Mouse (Mus musculus) heart, adult 2 months (tissue): ENCODE results near the gene Rubcn. TPM values are rescaled to one million over a fixed set of nuclear protein-coding genes. Genes with fewer than 3 reads are reported as not detected.

Source experiments
- DNase-seq, 2 experiments: peaks; one replicate each; pipeline ENCODE4 v3.0.0; 2021
- H3K27ac ChIP-seq: fragments of 200-600 bp; 2 replicates; pipeline ENCODE4 v1.8.1; 2022
- H3K27me3 ChIP-seq: fragments of 200-500 bp; 2 replicates; pipeline ENCODE4 v1.6.1; 2012; ENCODE audit warnings: mild to moderate bottlenecking, low read length, inconsistent platforms, mixed read lengths; ENCODE audit not compliant: control insufficient read depth, insufficient read depth
- H3K36me3 ChIP-seq: fragments of 200-500 bp; 2 replicates; pipeline ENCODE4 v1.6.1; 2012; ENCODE audit warnings: low read length, inconsistent platforms; ENCODE audit not compliant: control insufficient read depth, insufficient read depth
- H3K4me1 ChIP-seq: fragments of 200-500 bp; 2 replicates; pipeline ENCODE4 v1.6.1; 2011; ENCODE audit warnings: low read length; ENCODE audit not compliant: control insufficient read depth, insufficient read depth
- H3K4me3 ChIP-seq: fragments of 200-600 bp; 2 replicates; pipeline ENCODE4 v1.8.1; 2022
- H3K79me2 ChIP-seq: fragments of 200-500 bp; replicated peaks from 2 replicates; pipeline ENCODE4 v1.6.1; 2012; ENCODE audit warnings: mild to moderate bottlenecking, inconsistent platforms, low read length, moderate library complexity, mixed read lengths; ENCODE audit not compliant: control insufficient read depth, insufficient read depth
- H3K9ac ChIP-seq: fragments of 200-500 bp; 2 replicates; pipeline ENCODE4 v1.6.1; 2012; ENCODE audit warnings: low read depth, mild to moderate bottlenecking, control low read depth, inconsistent platforms, low read length, mixed read lengths
- CTCF ChIP-seq: fragments of 200-600 bp; IDR thresholded peaks from 2 replicates; pipeline ENCODE4 v1.8.1; 2022; ENCODE audit warnings: antibody characterized with exemption, mild to moderate bottlenecking, moderate library complexity
- EP300 ChIP-seq: fragments of 200-500 bp; IDR thresholded peaks from 2 replicates; pipeline ENCODE4 v1.6.1; 2011; ENCODE audit warnings: low read depth, low read length, control low read depth; ENCODE audit not compliant: insufficient read depth
- POLR2A ChIP-seq: fragments of 200-500 bp; IDR thresholded peaks from 2 replicates; pipeline ENCODE4 v1.6.1; 2011; ENCODE audit warnings: mild to moderate bottlenecking, low read depth, low read length, control low read depth; ENCODE audit not compliant: insufficient read depth
- WGBS: fragments of 180-500 bp; shearing (Covaris S2); methylation state at CpG from one replicate; pipeline ENCODE4 v1.1.7; 2018; 5-methylcytosine and 5-hydroxymethylcytosine counted together
- intact Hi-C: fragments of 180-260 bp; cut with DNase I; formaldehyde crosslinking; loops from one replicate; pipeline ENCODE4 v1.15.1; 2025
- polyA plus RNA-seq: library from polyadenylated mRNA; depleted of rRNA; stranded (reverse); fragments of >200 nt; gene quantifications from 2 replicates; pipeline ENCODE4 v1.2.3, GENCODE M21; 2012
- total RNA-seq, 2 experiments: library from RNA; stranded (reverse); gene quantifications; 2 replicates each; pipeline ENCODE4 v1.2.3; 2021

Rubcn gene
- total and polyA plus RNA-seq, 3 experiments: 27.6 to 44.1 (median 30.0) TPM

DNA sequence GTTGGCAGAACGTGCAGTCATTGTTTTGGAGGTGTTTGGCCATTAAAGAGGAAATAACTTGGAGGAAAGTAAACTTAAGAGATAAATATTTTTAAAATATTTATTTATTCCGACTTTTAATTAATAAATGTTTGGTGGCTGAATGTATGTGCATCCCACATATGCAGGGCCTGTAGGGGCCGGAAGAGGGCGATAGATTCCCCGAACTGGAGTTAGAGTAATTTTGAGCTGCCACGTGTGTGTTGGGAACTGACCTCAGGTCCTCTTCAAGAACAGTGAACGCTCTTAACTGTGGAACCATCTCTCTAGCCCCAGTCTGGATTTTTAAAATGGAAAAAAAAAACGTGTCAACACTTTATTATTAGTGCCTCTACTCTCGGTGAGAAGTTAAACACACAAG, 64.2 kb downstream of the Rubcn start:
- no peak overlapping the region for H3K4me3 ChIP-seq

DNA sequence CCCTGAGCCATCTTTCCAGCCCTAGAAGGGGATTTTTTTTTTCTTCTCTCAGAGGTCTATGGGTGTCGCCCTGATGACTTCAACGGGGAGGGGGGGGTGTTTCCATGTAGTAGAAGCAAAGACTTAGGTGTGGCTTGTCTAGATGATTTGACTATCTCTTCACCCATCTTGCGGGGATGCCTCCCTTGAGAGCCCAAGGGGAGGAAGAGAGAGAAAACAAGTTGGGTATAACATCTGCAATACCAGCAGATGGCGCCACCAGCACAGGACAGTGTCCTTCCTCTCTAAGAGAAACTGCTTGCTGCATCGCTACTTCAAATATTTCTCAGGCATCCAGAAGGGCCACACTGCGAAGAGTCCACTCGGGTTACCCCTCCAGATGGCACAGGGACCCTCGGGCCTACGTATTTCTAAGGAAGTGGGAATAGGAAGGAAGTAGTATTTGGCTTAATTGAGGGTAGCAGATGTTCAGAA, 64.6 kb downstream of the Rubcn start:
- Histone ChIP-seq H3K27ac (peak overlapping the region; percentile 63), H3K27me3 (no peaks in the 10 kb centered on the region), H3K9ac (no peak overlapping the region), H3K4me3 (no peak overlapping the region), H3K36me3 (no peaks in the 10 kb centered on the region), H3K4me1 (peaks cover 5% of the 10 kb centered on the region), H3K79me2 (no peaks in the 10 kb centered on the region)
- intact Hi-C loops: loop anchor here (5.0 kb wide), 4 partner anchors 39 to 344 kb away; no protein-coding TSS in a partner anchor
- peak; percentile 85 to 88 for DNase-seq
- WGBS: under 1% methylated on average over 9 of the region's 9 CpGs
- peak; percentile 75 for TF ChIP-seq CTCF
- peak; percentile 85 for TF ChIP-seq EP300
- TF ChIP-seq POLR2A: no peak

More for the DNA sequence above, 64.2 kb downstream of the Rubcn start:
- no peak overlapping the region for H3K9ac ChIP-seq
- peak in 1 of 2 experiments; percentile 48 for DNase-seq
- H3K36me3 ChIP-seq: no peaks in the 10 kb centered on the region
- WGBS: 34% methylated on average over 9 of the region's 9 CpGs
- peaks cover 5% of the 10 kb centered on the region for H3K4me1 ChIP-seq
- TF ChIP-seq CTCF (no peak), EP300 (no peak), POLR2A (no peak)
- H3K27me3 ChIP-seq: no peaks in the 10 kb centered on the region
- H3K79me2 ChIP-seq: no peaks in the 10 kb centered on the region
- peak overlapping the region; percentile 63 for H3K27ac ChIP-seq
- intact Hi-C loops: loop anchor here (5.0 kb wide), 4 partner anchors 39 to 344 kb away; no protein-coding TSS in a partner anchor

GRCm38 (mm10) chr16:32810321-32810720, 67.2 kb downstream of the Rubcn start, which contains the start of gene Smbd1:
Smbd1 (minus strand) TSS chr16:32810477.
- Histone ChIP-seq H3K4me1 (peaks cover 5% of the 10 kb centered on the region), H3K79me2 (no peaks in the 10 kb centered on the region), H3K27ac (peak within 1 kb of the TSS; percentile 21), H3K9ac (no peak within 1 kb of the TSS), H3K27me3 (no peaks in the 10 kb centered on the region), H3K36me3 (no peaks in the 10 kb centered on the region), H3K4me3 (no peak within 1 kb of the TSS)
- TF ChIP-seq EP300 (no peak), CTCF (no peak), POLR2A (no peak)
- intact Hi-C loops: loop anchor here (5.0 kb wide), 4 partner anchors 42 to 347 kb away; no protein-coding TSS in a partner anchor
- no peak for DNase-seq
- 91% methylated on average over 4 of the region's 4 CpGs for WGBS

DNA sequence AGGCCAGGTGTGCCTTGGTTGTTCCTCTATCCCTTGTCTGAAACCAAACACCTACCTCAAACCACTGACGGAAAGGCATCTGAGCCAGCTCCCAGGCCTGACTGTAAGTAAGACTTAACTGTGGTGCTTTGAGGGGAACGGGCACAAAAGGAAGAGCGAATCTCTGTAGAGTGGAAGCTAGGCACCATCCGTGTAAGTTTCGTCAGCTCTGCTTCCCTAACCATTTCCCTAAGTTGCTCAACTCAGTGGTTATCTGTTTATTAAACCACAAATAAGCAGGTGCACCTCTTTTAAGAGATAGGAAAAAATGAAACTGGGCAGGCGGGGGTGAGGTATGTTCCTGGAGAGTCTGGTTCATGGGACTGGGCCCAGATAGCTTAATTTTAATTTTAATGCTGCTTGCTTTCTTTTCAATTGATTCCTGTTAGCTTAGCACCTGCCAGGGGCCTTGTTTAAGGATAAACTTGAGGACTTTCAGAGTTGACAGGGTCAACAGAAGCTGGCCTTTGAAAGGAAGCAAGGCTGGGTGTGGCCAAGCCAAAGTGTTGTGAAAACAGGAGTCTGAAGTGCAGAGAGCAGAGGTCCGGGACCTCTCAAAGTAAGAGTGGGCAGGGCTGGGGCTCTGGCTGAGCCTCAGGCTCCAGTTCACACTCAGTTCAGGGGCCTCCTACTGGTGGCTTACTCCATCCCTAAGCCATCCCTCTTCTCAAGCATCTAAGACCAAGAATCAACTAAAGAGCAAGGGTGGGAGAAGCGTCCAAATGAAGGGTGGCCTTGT, 70.0 kb downstream of the Rubcn start:
- intact Hi-C loops: no loop called here
- DNase-seq: no peak
- H3K9ac ChIP-seq: no peak overlapping the region
- peaks cover 6% of the 10 kb centered on the region for H3K4me1 ChIP-seq
- no peak overlapping the region for H3K4me3 ChIP-seq
- H3K27me3 ChIP-seq: no peaks in the 10 kb centered on the region
- no peak overlapping the region for H3K27ac ChIP-seq
- H3K36me3 ChIP-seq: no peaks in the 10 kb centered on the region
- WGBS: 79% methylated on average over 8 of the region's 8 CpGs
- no peaks in the 10 kb centered on the region for H3K79me2 ChIP-seq
- TF ChIP-seq POLR2A (no peak), EP300 (no peak), CTCF (no peak)

- H3K9ac ChIP-seq: no peak overlapping the region
- no peak for DNase-seq
- TF ChIP-seq EP300 (no peak), POLR2A (no peak), CTCF (no peak)
- H3K4me1 ChIP-seq: peaks cover 6% of the 10 kb centered on the region
- no peaks in the 10 kb centered on the region for H3K27me3 ChIP-seq
- intact Hi-C loops: no loop called here
- no peaks in the 10 kb centered on the region for H3K79me2 ChIP-seq
- 69% methylated on average over 7 of the region's 7 CpGs for WGBS
- no peaks in the 10 kb centered on the region for H3K36me3 ChIP-seq
- no peak overlapping the region for H3K4me3 ChIP-seq
- no peak overlapping the region for H3K27ac ChIP-seq
These were observed 72.4 kb downstream of the Rubcn start for GRCm38 (mm10) chr16:32805151-32805550.

GRCm38 (mm10) chr16:32803901-32804300, 73.7 kb downstream of the Rubcn start:
- intact Hi-C loops: no loop called here
- no peak for DNase-seq
- no peaks in the 10 kb centered on the region for H3K79me2 ChIP-seq
- H3K27ac ChIP-seq: peak overlapping the region; percentile 80; the same call in 1 of the 2 replicates
- no peaks in the 10 kb centered on the region for H3K27me3 ChIP-seq
- TF ChIP-seq CTCF: no peak
- no peak for TF ChIP-seq POLR2A
- no peak for TF ChIP-seq EP300
- H3K9ac ChIP-seq: no peak overlapping the region
- H3K4me3 ChIP-seq: no peak overlapping the region
- peaks cover 6% of the 10 kb centered on the region for H3K4me1 ChIP-seq
- H3K36me3 ChIP-seq: no peaks in the 10 kb centered on the region
- WGBS: 52% methylated on average over 5 of the region's 5 CpGs
